In the genomic region with DNA sequence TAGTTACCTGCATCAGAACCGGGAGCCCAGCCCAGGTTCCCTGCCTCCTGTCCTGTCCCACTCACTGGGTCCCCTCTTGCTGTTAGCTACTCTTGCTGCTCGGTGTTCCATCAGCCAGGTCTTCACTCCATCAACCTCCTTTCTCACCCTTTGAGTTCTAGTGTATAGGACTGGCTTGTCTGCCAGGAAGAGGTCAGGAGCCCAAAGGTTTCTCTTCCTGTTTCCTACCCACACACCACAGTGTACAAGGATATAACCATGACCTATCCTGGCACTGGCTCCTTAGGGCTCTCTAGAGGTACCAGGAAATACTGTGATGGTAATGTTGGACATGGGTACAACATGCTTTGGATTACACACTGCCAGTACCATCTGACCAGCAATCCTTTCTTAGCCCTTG, we compare ENCODE assay signal across 24 mouse cellular contexts. TPM values are rescaled to one million over a fixed set of nuclear protein-coding genes. Genes with fewer than 3 reads are reported as not detected.
DNase-seq lines count a peak whose midpoint lies in the region; ATAC-seq and TF ChIP-seq lines count a peak whose summit lies in the region.
"Had no signal": no experiment of that assay in that cellular context is flagged by ENCODE, and none has a peak within 500 bp of the region (broad histone marks: within the 10 kb centered on the region; RNA-seq: fewer than 3 reads in every experiment).

No protein-coding gene starts in this region.

- H3K9me3 ChIP-seq in midbrain, embryonic 10.5 days (replicated peaks) = no peaks in the 10 kb centered on the region
- H3K9me3 ChIP-seq in midbrain, embryonic 15.5 days = no peaks in the 10 kb centered on the region
- H3K9me3 ChIP-seq: forebrain, embryonic 12.5 days; forebrain, embryonic 15.5 days; G1E; hindbrain, embryonic 13.5 days had no signal

- no peak overlapping the region for H3K4me3 ChIP-seq in gastrocnemius, adult 2 months
- no peak overlapping the region for H3K4me3 ChIP-seq in midbrain, embryonic 10.5 days
- H3K4me3 ChIP-seq in midbrain, embryonic 15.5 days = no peak overlapping the region
- no peak overlapping the region for H3K4me3 ChIP-seq in myocyte
- H3K4me3 ChIP-seq: forebrain, embryonic 12.5 days; forebrain, embryonic 15.5 days; heart, adult 2 months; hindbrain, embryonic 13.5 days had no signal

- peaks cover 24% of the 10 kb centered on the region for H3K36me3 ChIP-seq in midbrain, embryonic 10.5 days
- H3K36me3 ChIP-seq in midbrain, embryonic 15.5 days (replicated peaks) = no peaks in the 10 kb centered on the region
- H3K36me3 ChIP-seq in myocyte (ENCODE audit: control insufficient read depth, insufficient read depth) = no peaks in the 10 kb centered on the region
- H3K36me3 ChIP-seq: G1E had no signal

- no peak for DNase-seq in gastrocnemius, adult 2 months
- no peak for DNase-seq in gastrocnemius, postnatal 10 days
- DNase-seq in midbrain, embryonic 10.5 days (ENCODE audit: low spot score) = no peak
- no peak for DNase-seq in embryo, embryonic 10 days (ENCODE audit: low spot score)
- DNase-seq: adrenal gland, postnatal 10 days; adrenal gland, postnatal 36 days; B cell, adult 2 months; cerebellum, adult 18-20 months; cerebellum, adult 9-10 months; cerebellum, postnatal 25 days; heart, adult 2 months; kidney, adult 18-20 months had no signal

- intact Hi-C loops in gastrocnemius, adult 2 months (cut with DNase I) = no loop called here

- H3ac ChIP-seq in myocyte (ENCODE audit: control insufficient read depth, insufficient read length) = no peak overlapping the region

- H3K79me2 ChIP-seq in myocyte (ENCODE audit: control insufficient read depth, insufficient read depth) = no peaks in the 10 kb centered on the region

- ATAC-seq in midbrain, embryonic 15.5 days (replicated peaks) = no peak
- ATAC-seq: forebrain, embryonic 15.5 days; hindbrain, embryonic 16.5 days; inflammation-experienced regulatory T-cells, adult 6 months; intestine, embryonic 16.5 days; Patski had no signal

- no peak for TF ChIP-seq POLR2A in myocyte (IDR thresholded peaks at IDR 0.05; ENCODE audit: insufficient read length, low read depth)

- peak overlapping the region; percentile 86 for H3K27ac ChIP-seq in gastrocnemius, adult 2 months
- peak overlapping the region; percentile 63 for H3K27ac ChIP-seq in midbrain, embryonic 10.5 days (replicated peaks)
- no peak overlapping the region for H3K27ac ChIP-seq in midbrain, embryonic 15.5 days
- H3K27ac ChIP-seq: forebrain, embryonic 12.5 days; forebrain, embryonic 15.5 days; heart, adult 2 months; hindbrain, embryonic 13.5 days had no signal

- 93% methylated on average over 2 of the region's 2 CpGs for WGBS in midbrain, embryonic 10.5 days
- WGBS in midbrain, embryonic 15.5 days = 87% methylated on average over 2 of the region's 2 CpGs

- peaks cover 21% of the 10 kb centered on the region for H3K4me1 ChIP-seq in midbrain, embryonic 10.5 days
- H3K4me1 ChIP-seq in midbrain, embryonic 15.5 days = peaks cover 14% of the 10 kb centered on the region

- no peak overlapping the region for H3K9ac ChIP-seq in midbrain, embryonic 15.5 days
- H3K9ac ChIP-seq: forebrain, embryonic 12.5 days; forebrain, embryonic 15.5 days; hindbrain, embryonic 13.5 days had no signal

- no peak overlapping the region for H3K4me2 ChIP-seq in midbrain, embryonic 15.5 days
- peak overlapping the region; percentile 1 for H3K4me2 ChIP-seq in myocyte (ENCODE audit: low read depth)
- H3K4me2 ChIP-seq: forebrain, embryonic 12.5 days; forebrain, embryonic 15.5 days; heart, embryonic 11.5 days; hindbrain, embryonic 13.5 days had no signal

- TF ChIP-seq CTCF in gastrocnemius, adult 2 months (IDR thresholded peaks at IDR 0.05) = no peak

- H3K27me3 ChIP-seq in midbrain, embryonic 10.5 days (ENCODE audit: low read depth, poor library complexity, severe bottlenecking) = no peaks in the 10 kb centered on the region
- H3K27me3 ChIP-seq in midbrain, embryonic 15.5 days (replicated peaks) = no peaks in the 10 kb centered on the region
- H3K27me3 ChIP-seq in myocyte (ENCODE audit: control insufficient read depth, insufficient read depth, insufficient read length) = no peaks in the 10 kb centered on the region
- H3K27me3 ChIP-seq: forebrain, embryonic 12.5 days; forebrain, embryonic 15.5 days; hindbrain, embryonic 13.5 days had no signal

TF ChIP-seq in myocyte, 11 proteins besides CTCF, POLR2A, EP300 and RAD21:
- TF ChIP-seq REST (IDR thresholded peaks at IDR 0.05; ENCODE audit: insufficient read depth, insufficient read length) = no peak
- TF ChIP-seq MYOG (IDR thresholded peaks at IDR 0.05; ENCODE audit: control insufficient read depth in 1 of 3, insufficient read depth in 1 of 3, insufficient read length in 2 of 3, low read depth in 2 of 3) = no peak
- TF ChIP-seq MAX (IDR thresholded peaks at IDR 0.05; ENCODE audit: low read depth) = no peak
- TF ChIP-seq POLR2AphosphoS2 (IDR thresholded peaks at IDR 0.05; ENCODE audit: insufficient read length, low read depth) = no peak
- TF ChIP-seq TCF3 (IDR thresholded peaks at IDR 0.05; ENCODE audit: insufficient read length, low read depth) = no peak
- TF ChIP-seq CEBPB (IDR thresholded peaks at IDR 0.05; ENCODE audit: insufficient read depth, poor library complexity, severe bottlenecking) = no peak
- no peak for TF ChIP-seq MYOD1 (IDR thresholded peaks at IDR 0.05; ENCODE audit: control insufficient read depth in 1 of 3, insufficient read length in 2 of 3, low read depth in 2 of 3)
- no peak for TF ChIP-seq E2F4 (IDR thresholded peaks at IDR 0.05; ENCODE audit: insufficient read depth)
- no peak for TF ChIP-seq SRF (IDR thresholded peaks at IDR 0.05; ENCODE audit: control insufficient read depth, insufficient read length, low read depth)
- TF ChIP-seq USF1 (IDR thresholded peaks at IDR 0.05; ENCODE audit: low read depth) = no peak
- TF ChIP-seq TCF12 (IDR thresholded peaks at IDR 0.05; ENCODE audit: insufficient read depth, poor library complexity, severe bottlenecking) = no peak

RNA-seq across cellular contexts. Expression of a gene that starts 12.4 kb away (rescaled TPM):
- 10 to 100 TPM; 22.1 to 34.4 TPM for total RNA-seq in gastrocnemius, adult 2 months (2021)
- total RNA-seq in gastrocnemius, postnatal 10 days (2021) = 10 to 100 TPM; 60.4 to 79.2 TPM
- polyA plus RNA-seq in midbrain, embryonic 10.5 days (2016; fragmentation: Nextera tagmentation; extraction: Ambion mirVana) = 8.9 and 12.6 TPM in 2 replicates
- polyA plus RNA-seq in midbrain, embryonic 15.5 days (2015; fragmentation: Nextera tagmentation; extraction: Ambion mirVana) = 16.8 and 17.3 TPM in 2 replicates
- polyA plus RNA-seq in myocyte (2012; fragmentation: generic; extraction: Trizol) = 9.4 TPM
- polyA plus RNA-seq: G1E had no signal

RNA-seq across cellular contexts. Expression of a gene that starts 27.3 kb away (rescaled TPM):
- total RNA-seq in gastrocnemius, adult 2 months (2021) = under 1 TPM; 0.17 to 0.18 TPM
- under 1 TPM; 0.59 to 0.65 TPM for total RNA-seq in gastrocnemius, postnatal 10 days (2021)
- 334 and 450 TPM in 2 replicates for polyA plus RNA-seq in midbrain, embryonic 10.5 days (2016; fragmentation: Nextera tagmentation; extraction: Ambion mirVana)
- 12.8 and 14.1 TPM in 2 replicates for polyA plus RNA-seq in midbrain, embryonic 15.5 days (2015; fragmentation: Nextera tagmentation; extraction: Ambion mirVana)
- polyA plus RNA-seq in myocyte (2012; fragmentation: generic; extraction: Trizol) = not detected
- total RNA-seq: hematopoietic stem cell, adult 5-6 weeks had no signal
- polyA plus RNA-seq: G1E; inflammation-experienced regulatory T-cells, adult 6 months; Patski had no signal

Comparison
In these comparisons a context has a peak if more than half of its experiments do, and no peak if none do; other contexts are left out.
1. RNA of a gene that starts 27.3 kb away (polyA plus RNA-seq): 334 to 450 TPM in midbrain, embryonic 10.5 days; 12.8 to 14.1 TPM in midbrain, embryonic 15.5 days and not detected in myocyte (single experiment); every median in the first group is over 10 times any median in the second.